Mouse (Mus musculus): ENCODE measurements around the gene Pik3c2a. TPM values are rescaled to one million over a fixed set of nuclear protein-coding genes. Genes with fewer than 3 reads are reported as not detected.
A peak's percentile ranks its signal among the peaks of the same experiment; 100 is the strongest.
"Not testable (repeated sequence)": the region's sequence is repeated elsewhere in the genome, so short reads cannot be mapped to it uniquely, and the experiment has no call there.

The Pik3c2a gene
- total RNA-seq, 2 experiments from 2014 or later = 23.8 to 24.7 TPM

DNA sequence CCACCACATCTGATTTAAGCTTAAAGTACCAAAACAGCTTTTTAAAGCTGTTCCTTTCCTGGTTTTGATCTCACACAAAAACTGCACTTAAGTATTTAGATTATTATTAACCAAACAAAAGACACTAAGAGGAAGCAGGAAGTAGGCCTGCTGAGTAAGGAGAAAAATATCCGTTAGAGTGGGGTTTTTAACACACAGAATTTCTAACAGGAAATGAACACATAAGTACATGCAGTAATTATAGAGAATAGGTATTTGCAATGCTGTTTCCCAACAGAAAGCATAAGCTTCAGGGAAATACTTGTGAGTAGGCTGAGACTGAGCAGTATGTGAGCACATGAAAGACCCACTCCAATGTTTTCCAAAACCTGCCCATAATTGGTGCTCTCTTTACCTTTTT lies 33.8 kb downstream of the Pik3c2a start:
- DNase-seq (ENCODE audit: low spot score in 2 of 2) = no peak

- no peak for DNase-seq (ENCODE audit: low spot score in 2 of 2)
These were observed 50.9 kb downstream of the Pik3c2a start for GRCm38 (mm10) chr7:116392329-116392728.

GRCm38 (mm10) chr7:116387389-116387788 lies 55.9 kb downstream of the Pik3c2a start:
- not testable (repeated sequence) for DNase-seq (ENCODE audit: low spot score in 2 of 2)

DNA sequence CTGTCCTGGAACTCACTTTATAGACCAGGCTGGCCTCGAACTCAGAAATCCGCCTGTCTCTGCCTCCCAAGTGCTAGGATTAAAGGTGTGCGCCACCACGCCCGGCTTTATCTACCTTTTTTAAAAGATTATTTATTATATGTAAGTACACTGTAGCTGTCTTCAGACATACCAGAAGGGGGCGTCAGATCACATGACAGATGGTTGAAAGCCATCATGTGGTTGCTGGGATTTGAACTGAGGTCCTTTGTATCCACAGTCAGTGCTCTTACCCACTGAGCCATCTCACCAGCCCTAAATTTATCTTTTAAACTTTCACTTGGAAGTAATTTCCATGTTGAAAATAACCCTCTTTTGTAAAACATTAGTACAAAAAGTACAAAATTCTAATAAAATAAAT lies 64.1 kb downstream of the Pik3c2a start:
- not testable (repeated sequence) for DNase-seq (ENCODE audit: low spot score in 2 of 2)

GRCm38 (mm10) chr7:116374284-116374683 lies 69.0 kb downstream of the Pik3c2a start:
- DNase-seq (ENCODE audit: low spot score in 2 of 2) = no peak

GRCm38 (mm10) chr7:116336226-116336625 lies 107.0 kb downstream of the Pik3c2a start:
- peak; percentile 30 to 41 for DNase-seq (ENCODE audit: low spot score in 2 of 2)

- no peak for DNase-seq (ENCODE audit: low spot score in 2 of 2)
These were observed 108.1 kb downstream of the Pik3c2a start for GRCm38 (mm10) chr7:116335133-116335532.

DNA sequence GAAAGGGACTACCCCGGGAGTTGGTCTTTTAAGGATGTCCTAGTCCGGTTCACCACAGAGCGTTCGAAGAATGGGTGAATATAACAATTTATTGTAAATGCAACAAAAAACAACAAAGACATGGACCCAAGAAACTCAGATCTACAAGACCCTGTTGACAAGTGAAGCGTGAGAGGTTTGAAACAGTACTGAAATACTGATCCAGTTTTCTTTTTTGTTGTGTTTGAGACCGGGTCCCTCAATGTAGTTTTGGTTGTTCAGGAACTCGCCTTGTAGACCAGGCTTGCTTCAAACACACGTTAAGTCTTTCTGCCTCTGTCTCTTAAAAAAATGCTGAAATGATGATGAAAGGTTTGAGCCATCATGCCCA lies 108.6 kb downstream of the Pik3c2a start:
- DNase-seq (ENCODE audit: low spot score in 2 of 2) = no peak

DNA sequence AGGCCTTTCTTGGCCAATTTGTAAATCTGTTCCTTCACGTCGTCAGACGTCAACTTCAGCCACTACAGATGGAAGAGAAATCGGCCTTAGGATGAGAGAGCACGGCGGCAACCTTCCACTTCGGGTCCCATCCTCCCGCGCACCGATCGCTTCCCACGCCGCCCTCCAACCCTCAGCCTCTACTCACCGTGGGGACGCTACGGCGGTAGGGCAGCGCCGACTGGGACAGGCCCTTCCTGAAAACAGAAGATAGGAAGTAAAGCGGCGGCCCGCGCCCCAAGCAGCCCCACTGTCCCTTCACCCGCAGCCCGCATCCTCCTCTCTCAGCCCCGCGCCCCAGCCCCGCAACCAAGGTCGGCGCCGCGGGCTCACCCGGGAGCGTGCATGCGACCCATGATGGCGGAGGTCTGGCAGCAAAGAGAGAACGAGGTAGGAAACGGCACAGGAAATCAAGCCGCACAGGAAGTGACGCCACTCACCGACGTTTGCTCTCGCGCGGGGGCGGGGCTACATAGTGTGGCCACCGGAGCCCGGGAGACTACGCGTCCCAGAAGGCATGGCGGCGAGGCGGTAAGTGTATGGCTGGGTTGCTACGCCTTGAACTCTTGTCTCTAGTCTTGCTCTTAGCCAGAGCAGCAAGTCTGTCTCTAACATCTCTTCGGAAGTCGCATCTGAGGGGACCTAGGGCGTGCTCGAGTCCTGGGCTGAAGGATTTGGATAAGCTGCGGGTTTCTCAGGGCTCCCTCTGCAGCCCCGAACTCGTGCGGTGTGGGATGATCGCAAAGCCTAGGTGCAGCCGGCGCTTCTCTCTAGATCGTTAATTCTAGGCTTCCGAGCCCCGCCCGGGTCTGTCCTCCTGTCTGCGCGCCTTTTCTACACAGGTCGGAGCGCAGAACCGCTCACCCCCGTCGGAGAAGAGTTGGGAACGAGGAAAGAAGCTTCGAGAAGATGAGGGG lies 109.3 kb downstream of the Pik3c2a start, which contains the start of gene Rps13:
Gene Rps13, minus strand, starts transcription at position 483 of the 956 bp plus-strand sequence.
- DNase-seq (ENCODE audit: low spot score in 2 of 2) = peak; percentile 98 to 99

DNA sequence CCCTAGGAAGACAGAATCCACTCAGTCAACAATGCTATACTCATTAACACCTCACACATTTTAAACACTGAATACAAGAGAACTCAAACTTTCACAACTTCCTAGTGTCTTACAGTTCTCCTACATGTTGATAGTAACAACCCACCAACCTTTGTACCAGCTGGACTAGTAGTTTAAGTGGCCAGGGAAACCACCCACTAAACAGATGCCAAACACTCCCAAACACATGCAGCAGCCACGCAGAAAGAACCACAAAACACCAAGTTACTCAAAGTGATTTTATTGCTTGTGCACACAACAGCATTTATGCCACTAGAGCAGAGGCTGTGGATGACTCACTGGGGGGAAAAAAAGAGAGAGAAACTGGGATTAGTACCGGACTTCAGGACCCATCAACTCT lies 112.0 kb downstream of the Pik3c2a start:
- peak; percentile 33 to 49 for DNase-seq (ENCODE audit: low spot score in 2 of 2)

GRCm38 (mm10) chr7:116329858-116330257 lies 113.4 kb downstream of the Pik3c2a start:
- no peak for DNase-seq (ENCODE audit: low spot score in 2 of 2)

- DNase-seq (ENCODE audit: low spot score in 2 of 2) = no peak
These were observed 114.5 kb downstream of the Pik3c2a start for GRCm38 (mm10) chr7:116328777-116329176.

GRCm38 (mm10) chr7:116327901-116328300 lies 115.3 kb downstream of the Pik3c2a start:
- DNase-seq (ENCODE audit: low spot score in 2 of 2) = no peak

- peak; percentile 62 to 66 for DNase-seq (ENCODE audit: low spot score in 2 of 2)
These were observed 119.8 kb downstream of the Pik3c2a start for GRCm38 (mm10) chr7:116323331-116323964.

DNA sequence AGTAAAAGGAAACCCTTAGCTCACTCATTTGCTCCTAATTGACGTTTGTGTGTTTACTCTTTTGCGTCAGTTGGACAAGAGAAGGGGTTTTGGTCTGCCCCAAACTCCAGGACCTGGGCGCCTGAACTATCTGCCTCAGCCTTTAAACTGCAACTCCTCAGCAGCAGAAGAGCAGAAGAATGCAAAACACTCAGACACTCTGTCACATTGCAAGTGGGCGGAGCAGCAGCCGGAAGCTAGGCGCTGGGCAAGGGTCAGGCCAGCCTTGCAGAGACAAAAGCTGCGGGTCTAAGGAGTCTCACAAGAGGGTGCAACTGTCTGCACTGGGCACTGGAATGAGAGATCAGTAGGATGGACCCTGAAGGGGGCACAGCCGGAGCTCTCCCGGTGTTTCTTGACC lies 133.8 kb downstream of the Pik3c2a start:
- no peak for DNase-seq (ENCODE audit: low spot score in 2 of 2)

GRCm38 (mm10) chr7:116308632-116308991 lies 134.6 kb downstream of the Pik3c2a start:
- DNase-seq (ENCODE audit: low spot score in 2 of 2) = no peak

- DNase-seq (ENCODE audit: low spot score in 2 of 2) = peak in 1 of 2 experiments; percentile 15
These were observed 135.2 kb downstream of the Pik3c2a start, which contains the start of gene Plekha7 for GRCm38 (mm10) chr7:116307871-116308631. Plekha7 (minus strand) TSS chr7:116308376.

GRCm38 (mm10) chr7:116307099-116307870 lies 136.0 kb downstream of the Pik3c2a start:
- peak; percentile 24 to 48 for DNase-seq (ENCODE audit: low spot score in 2 of 2)

DNA sequence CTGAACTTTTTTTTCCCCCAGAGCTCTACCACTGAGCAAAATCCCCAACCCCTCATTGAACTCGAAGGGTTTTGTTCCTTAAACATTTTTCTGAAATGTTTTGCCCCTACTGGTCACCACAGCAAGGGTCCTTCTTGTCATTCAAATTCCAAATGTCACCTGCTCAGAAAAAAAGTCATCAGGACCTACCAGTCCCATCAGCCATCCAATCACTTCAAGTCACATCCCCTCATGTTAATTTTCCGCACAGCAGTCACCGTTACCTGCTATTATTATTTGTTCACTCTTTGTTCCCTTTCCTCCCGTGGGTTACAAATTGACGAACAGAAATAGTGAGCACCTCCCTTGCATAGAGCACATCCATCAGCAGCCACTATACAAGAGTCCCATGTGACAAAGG lies 136.6 kb downstream of the Pik3c2a start:
- DNase-seq (ENCODE audit: low spot score in 2 of 2) = no peak

DNA sequence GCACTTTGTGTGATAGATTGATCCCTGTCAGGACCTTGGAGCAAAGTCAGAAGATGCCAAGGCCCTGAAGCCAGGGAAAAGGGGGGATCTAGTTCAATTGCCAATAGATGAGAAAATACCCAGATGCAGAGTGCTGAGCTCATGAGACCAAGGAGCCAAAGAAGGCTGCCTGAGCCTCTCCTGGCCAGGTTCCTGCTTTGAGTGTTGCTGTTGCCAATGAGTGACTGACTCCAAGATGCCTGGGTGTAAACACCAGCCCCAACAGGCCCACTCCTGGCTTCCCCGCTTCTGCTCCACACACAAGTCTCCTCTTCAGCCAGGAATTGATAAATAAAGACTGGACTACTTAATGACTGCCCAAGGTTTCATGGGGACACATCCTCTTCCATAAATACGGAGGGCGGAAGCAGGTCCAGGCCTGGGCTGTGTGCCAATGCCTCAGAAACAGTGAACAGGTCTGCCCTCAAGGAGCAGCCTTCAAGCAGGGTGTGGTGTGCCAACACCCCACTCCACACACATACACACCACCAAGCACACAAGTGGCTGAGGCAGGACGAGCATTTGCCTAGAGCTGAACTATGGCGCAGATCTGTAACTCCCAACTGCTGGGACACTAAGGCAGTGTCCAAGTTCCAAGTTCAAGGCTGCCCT lies 141.5 kb downstream of the Pik3c2a start:
- DNase-seq (ENCODE audit: low spot score in 2 of 2) = no peak
